Mouse (Mus musculus) monocyte, adult 2 months (primary cell): ENCODE data around the gene Pde6b.

Experiments
- DNase-seq, 2 experiments: peaks; one replicate each; pipeline ENCODE4 v3.0.0; 2022; ENCODE audit warnings: low spot score in 2 of 2, low read depth in 1 of 2

The Pde6b gene

GRCm38 (mm10) chr5:108388201-108388600 lies at the start of gene Pde6b:
TSS of gene Pde6b (plus strand) at chr5:108388391.
- no peak for DNase-seq

GRCm38 (mm10) chr5:108343680-108344170 lies 44.5 kb upstream of the Pde6b start:
- no peak for DNase-seq

DNA sequence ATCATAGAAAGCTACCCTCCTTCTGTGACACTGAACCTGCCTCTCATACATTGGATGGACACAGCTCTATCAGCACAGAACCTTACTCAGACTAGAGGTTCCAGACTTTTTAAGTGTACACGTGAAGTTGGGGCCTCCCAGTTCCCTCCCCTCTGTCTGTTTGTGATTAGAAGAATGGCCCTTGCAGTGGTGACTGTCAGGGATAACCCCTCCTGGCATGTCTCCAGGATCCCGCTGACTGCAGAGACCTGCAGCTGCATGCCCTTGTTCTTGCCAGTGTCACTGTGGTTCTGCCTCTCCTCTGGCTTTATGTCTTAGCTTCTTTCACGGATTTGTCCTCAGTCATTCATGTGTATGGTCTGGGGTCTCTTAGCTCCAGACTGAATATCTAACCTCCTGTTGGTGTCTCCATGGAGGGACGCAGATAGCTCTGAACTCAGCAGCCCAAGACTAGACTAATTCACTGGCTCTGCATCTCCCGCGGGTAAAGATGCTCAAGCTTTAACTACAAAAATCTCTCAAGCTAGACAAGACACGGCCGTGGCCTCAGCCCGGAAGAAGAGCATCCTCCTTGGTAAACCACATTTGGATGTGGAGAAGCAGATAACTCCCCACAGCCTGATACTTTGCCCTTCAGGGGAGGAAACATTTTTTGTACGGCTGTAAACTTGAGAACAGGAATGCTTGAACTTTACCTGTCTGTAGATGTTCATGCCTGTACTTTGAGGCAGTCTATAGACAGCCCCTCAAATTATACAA lies 42.7 kb upstream of the Pde6b start:
- DNase-seq = no peak

- DNase-seq = no peak
These were observed 40.3 kb upstream of the Pde6b start for GRCm38 (mm10) chr5:108347843-108348242.

- DNase-seq = no peak
These were observed 38.6 kb upstream of the Pde6b start for GRCm38 (mm10) chr5:108349511-108350148.

DNA sequence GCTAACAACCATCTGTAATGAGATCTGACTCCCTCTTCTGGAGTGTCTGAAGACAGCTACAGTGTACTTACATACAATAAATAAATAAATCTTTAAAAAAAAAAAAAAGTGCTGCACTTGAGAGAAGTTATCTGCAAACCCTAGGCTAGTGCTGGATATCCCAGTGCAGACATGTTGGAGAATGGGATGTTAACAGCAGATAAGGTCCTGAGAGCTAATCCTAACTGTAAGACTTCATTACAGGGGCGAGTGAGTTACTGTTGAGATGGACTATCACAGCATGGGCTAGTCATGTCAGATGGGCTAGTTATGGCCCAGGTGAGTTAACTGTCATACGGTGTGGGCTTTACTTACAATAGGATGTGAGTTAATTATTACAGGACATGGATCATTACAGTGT lies 34.1 kb upstream of the Pde6b start:
- no peak for DNase-seq

DNA sequence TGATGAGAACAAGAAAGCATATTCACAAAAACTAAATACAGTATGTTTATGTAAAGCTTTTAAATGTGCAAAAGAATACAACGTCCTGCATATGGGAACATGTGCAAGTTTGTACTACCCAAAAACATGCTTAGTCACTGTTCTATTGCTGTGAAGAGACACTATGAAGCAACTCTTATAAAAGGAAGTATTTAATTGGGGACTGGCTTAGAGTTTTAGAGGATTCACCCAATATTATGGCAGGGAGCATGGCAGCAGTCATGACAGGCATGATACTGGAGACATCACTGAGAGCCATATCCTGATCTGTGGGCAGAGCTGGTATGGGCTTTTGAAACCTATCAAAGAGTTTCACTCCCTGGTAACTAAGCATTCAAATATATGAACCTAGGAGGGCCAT lies 30.3 kb upstream of the Pde6b start:
- DNase-seq = no peak

DNA sequence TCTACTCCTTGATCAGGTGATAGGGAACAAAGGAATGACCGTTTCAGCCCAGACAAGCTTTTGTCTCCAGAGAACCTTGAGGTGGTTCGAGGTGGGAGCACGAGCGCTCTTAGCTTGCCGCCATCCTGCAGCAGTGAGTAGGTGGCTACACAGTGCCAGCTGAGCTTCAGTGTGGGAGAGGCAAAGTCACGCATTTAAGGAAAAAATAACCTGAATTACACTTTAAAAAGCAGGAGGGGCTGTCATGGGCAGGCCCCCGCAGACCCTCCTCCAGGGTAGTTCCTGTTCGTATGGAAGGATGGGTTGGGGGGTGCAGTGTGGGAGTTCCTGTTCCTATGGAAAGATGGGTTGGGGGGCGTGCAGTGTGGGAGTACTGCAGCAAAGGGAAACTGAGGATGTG lies 28.7 kb upstream of the Pde6b start:
- DNase-seq = no peak

GRCm38 (mm10) chr5:108360211-108360610 lies 28.0 kb upstream of the Pde6b start:
- DNase-seq = no peak

DNA sequence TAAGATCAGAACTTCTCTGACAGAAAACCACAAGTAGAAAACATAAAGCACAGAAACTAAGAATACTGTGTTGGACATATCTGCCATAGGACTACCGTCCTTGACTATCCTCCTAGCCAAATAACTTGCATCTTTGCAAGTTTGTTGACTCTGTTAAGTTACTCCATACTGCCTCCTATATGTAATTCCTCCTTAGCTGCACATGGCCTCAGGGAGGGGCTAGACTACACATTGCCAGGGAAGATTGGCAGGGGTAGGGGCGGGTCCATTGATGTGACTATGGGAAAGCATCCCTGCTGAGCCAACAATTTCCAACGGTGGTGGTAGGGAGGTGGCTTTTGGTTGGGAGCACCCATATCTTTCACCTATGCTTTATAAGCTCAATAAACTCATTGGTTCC lies 25.9 kb upstream of the Pde6b start:
- no peak for DNase-seq

DNA sequence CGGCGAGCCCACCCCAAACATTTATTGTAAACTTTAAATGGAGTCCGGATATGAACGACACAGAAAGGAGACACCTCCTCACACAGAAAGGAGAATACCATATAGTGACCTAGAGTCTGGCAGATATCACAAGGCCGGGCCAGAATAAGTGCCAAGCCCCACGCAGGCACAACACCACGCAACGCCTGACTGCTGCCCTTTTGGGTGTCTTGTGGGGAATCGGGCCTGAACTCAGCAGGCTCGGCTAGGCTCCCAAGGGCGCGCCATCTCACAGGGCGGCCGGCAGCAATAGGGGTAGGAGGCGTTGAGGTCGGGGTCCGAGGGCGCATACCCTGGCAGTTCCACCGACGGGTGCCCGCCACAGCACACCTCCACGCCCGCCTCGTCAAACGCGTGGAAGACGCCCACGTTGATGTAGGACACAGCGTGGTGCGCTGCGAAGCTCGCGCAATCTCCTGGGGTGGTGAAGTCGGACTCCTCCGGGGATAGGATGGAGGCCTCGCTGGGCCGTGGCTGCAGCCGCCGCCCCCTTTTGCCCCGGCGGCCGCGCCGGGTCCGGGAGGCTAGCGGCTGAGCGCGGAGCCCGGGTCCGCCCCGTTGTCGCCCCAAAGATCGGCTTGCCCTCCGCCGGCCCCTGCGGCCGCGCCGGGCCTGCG lies 21.7 kb upstream of the Pde6b start:
- DNase-seq = no peak

DNA sequence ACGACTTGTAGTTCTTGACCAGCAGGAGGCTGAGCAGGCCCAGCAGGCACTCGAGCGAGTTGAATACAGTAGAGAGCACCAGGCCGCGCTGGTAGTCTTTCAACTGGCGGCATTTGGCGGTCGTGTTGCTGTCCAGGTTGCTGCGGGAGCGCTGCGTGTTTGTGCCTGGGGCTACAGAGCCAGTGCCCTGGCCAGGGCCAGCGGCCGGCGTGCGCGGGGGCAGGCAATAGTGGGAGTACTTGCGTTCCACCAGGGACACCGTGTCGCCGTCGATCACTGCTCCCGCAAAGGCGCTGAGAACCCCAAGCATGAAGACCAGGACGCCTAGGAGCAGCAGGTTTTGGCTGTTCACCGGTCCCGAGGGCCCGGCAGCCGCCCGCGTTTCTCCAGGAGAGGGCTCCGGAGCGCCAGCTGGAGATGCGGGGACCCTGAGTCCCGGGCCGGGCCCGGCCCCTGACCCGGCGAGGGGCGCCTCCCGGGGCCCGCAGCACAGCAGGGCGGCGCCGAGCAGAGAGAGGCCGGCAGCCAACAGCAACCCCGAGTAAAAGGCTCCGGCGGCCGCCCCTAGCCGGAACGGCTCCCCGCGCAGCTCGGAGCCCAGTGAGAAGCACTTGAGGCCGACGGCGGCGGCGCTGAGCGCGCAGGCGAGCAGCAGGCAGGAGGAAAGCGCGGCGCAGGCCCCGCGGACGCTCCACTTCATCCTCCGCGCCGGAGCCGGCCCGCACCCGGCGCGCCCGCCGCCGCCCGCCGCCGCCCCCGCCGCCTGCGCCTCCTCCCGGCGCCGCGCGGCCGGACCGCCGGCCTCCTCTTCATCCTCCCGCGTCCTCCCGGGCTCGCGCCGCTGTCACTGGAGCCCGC lies 21.0 kb upstream of the Pde6b start:
- no peak for DNase-seq

- no peak for DNase-seq
These were observed 20.3 kb upstream of the Pde6b start, which contains the start of gene Gm42517 for GRCm38 (mm10) chr5:108367871-108368332. TSS of gene Gm42517 (minus strand) at chr5:108367922.

DNA sequence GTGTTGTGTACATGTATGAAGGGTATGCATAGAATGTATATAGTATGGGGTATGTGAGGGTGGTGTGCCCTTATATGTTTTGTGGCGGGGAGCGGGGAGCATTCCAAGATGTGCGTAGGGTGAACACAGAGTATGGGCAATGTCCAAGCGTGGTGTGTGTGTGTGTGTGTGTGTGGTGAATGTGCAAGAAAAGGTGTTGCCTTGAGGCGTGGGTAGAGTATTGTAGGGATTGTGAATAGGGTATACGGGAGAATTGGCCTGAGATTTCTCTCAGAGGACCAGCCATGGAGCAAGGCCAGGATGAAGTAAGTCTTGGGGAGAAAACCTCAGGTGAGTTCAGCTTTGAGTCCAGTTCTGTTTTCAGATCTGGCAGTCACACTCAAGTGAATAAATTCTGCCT lies 19.7 kb upstream of the Pde6b start:
- no peak for DNase-seq

GRCm38 (mm10) chr5:108368851-108369621 lies 19.2 kb upstream of the Pde6b start:
- DNase-seq = no peak

- no peak for DNase-seq
These were observed 18.2 kb upstream of the Pde6b start for GRCm38 (mm10) chr5:108369964-108370363.

- no peak for DNase-seq
These were observed 14.1 kb upstream of the Pde6b start for GRCm38 (mm10) chr5:108374079-108374478.

- DNase-seq = no peak
These were observed 12.1 kb upstream of the Pde6b start for GRCm38 (mm10) chr5:108376059-108376458.

- DNase-seq = no peak
These were observed 9.8 kb upstream of the Pde6b start for GRCm38 (mm10) chr5:108378346-108378745.

- no peak for DNase-seq
These were observed 2.6 kb upstream of the Pde6b start for GRCm38 (mm10) chr5:108385632-108386031.
